Comparison of ENCODE assay signal across 9 mouse cellular contexts in genomic region chr1:79626140-79626539, GRCm38 (mm10). TPM values are rescaled to one million over a fixed set of nuclear protein-coding genes. Genes with fewer than 3 reads are reported as not detected.
DNase-seq lines count a peak whose midpoint lies in the region; ATAC-seq and TF ChIP-seq lines count a peak whose summit lies in the region.
"Had no signal": no experiment of that assay in that cellular context is flagged by ENCODE, and none has a peak within 500 bp of the region (broad histone marks: within the 10 kb centered on the region; RNA-seq: fewer than 3 reads in every experiment).

No protein-coding gene starts in this region.

- no peak for TF ChIP-seq POLR2A in thymus, adult 2 months (IDR thresholded peaks at IDR 0.05; ENCODE audit: control insufficient read depth, extremely low read depth, insufficient read depth, low read length, poor library complexity)

- no peak overlapping the region for H3K9ac ChIP-seq in heart, embryonic 11.5 days (ENCODE audit: low read depth, low read length)
- no peak overlapping the region for H3K9ac ChIP-seq in midbrain, embryonic 14.5 days (replicated peaks; ENCODE audit: low read length)
- H3K9ac ChIP-seq: midbrain, embryonic 12.5 days had no signal

- no peak for TF ChIP-seq CTCF in thymus, adult 2 months (IDR thresholded peaks at IDR 0.05; ENCODE audit: borderline replicate concordance, control insufficient read depth, extremely low read depth, insufficient read depth, low read length, poor library complexity)

- H3K27me3 ChIP-seq in heart, embryonic 11.5 days (ENCODE audit: control insufficient read depth, insufficient read depth, low read length): no peaks in the 10 kb centered on the region
- no peaks in the 10 kb centered on the region for H3K27me3 ChIP-seq in thymus, adult 2 months (ENCODE audit: control insufficient read depth, insufficient read depth, low read length)
- no peaks in the 10 kb centered on the region for H3K27me3 ChIP-seq in midbrain, embryonic 14.5 days (ENCODE audit: control insufficient read depth, insufficient read depth, low read length)
- H3K27me3 ChIP-seq: midbrain, embryonic 12.5 days had no signal

- H3K36me3 ChIP-seq in heart, embryonic 11.5 days (ENCODE audit: control insufficient read depth, insufficient read depth, low read length): no peaks in the 10 kb centered on the region
- H3K36me3 ChIP-seq in thymus, adult 2 months (ENCODE audit: control insufficient read depth, insufficient read depth, low read length): no peaks in the 10 kb centered on the region
- H3K36me3 ChIP-seq in midbrain, embryonic 14.5 days (ENCODE audit: control insufficient read depth, insufficient read depth, low read length): no peaks in the 10 kb centered on the region
- H3K36me3 ChIP-seq: midbrain, embryonic 12.5 days had no signal

- H3K4me1 ChIP-seq in heart, embryonic 11.5 days (ENCODE audit: control insufficient read depth, insufficient read depth, low read length): no peaks in the 10 kb centered on the region
- H3K4me1 ChIP-seq in thymus, adult 2 months (replicated peaks; ENCODE audit: control insufficient read depth, insufficient read depth, low read length): no peaks in the 10 kb centered on the region
- no peaks in the 10 kb centered on the region for H3K4me1 ChIP-seq in midbrain, embryonic 14.5 days (ENCODE audit: control insufficient read depth, insufficient read depth, low read length)
- H3K4me1 ChIP-seq: midbrain, embryonic 12.5 days had no signal

- no peak for ATAC-seq in heart, embryonic 11.5 days (replicated peaks; ENCODE audit: insufficient number of reproducible peaks, low FRiP score, low TSS enrichment)
- ATAC-seq in midbrain, embryonic 14.5 days (ENCODE audit: low FRiP score, low TSS enrichment): no peak

- H3K4me2 ChIP-seq in heart, embryonic 11.5 days: no peak overlapping the region
- no peak overlapping the region for H3K4me2 ChIP-seq in midbrain, embryonic 14.5 days (ENCODE audit: low read length)
- H3K4me2 ChIP-seq: midbrain, embryonic 12.5 days had no signal

- H3K27ac ChIP-seq in heart, embryonic 11.5 days (ENCODE audit: low read depth, low read length): no peak overlapping the region
- H3K27ac ChIP-seq in thymus, adult 2 months (ENCODE audit: control insufficient read depth, insufficient read depth, low read length): no peak overlapping the region
- no peak overlapping the region for H3K27ac ChIP-seq in midbrain, embryonic 14.5 days (replicated peaks; ENCODE audit: low read depth, low read length)
- H3K27ac ChIP-seq: midbrain, embryonic 12.5 days had no signal

- intact Hi-C loops in heart, postnatal 10 days (cut with DNase I): loop anchor here (5.0 kb wide), 1 partner anchor 56 kb away; no protein-coding TSS in a partner anchor

- peak; percentile 6 to 9 for DNase-seq in heart, postnatal 10 days
- DNase-seq in thymus, adult 2 months: peak; percentile 20
- no peak for DNase-seq in thymus, adult 18-20 months
- DNase-seq in kidney, postnatal 10 days: peak; percentile 49
- DNase-seq in thymus, postnatal 36 days: peak; percentile 10 to 25
- no peak for DNase-seq in midbrain, embryonic 14.5 days
- DNase-seq in cerebellum, postnatal 4 days (ENCODE audit: low spot score in 2 of 2): no peak

- 53% methylated on average over 4 of the region's 4 CpGs for WGBS in heart, embryonic 11.5 days (ENCODE audit: insufficient replicate concordance)
- 78% methylated on average over 4 of the region's 4 CpGs for WGBS in thymus, adult 2 months
- WGBS in midbrain, embryonic 14.5 days: 68% methylated on average over 4 of the region's 4 CpGs

- H3K9me3 ChIP-seq in heart, embryonic 11.5 days (replicated peaks; ENCODE audit: control insufficient read depth, low read length): no peaks in the 10 kb centered on the region
- H3K9me3 ChIP-seq in midbrain, embryonic 14.5 days (ENCODE audit: control insufficient read depth, low read length): no peaks in the 10 kb centered on the region
- H3K9me3 ChIP-seq: midbrain, embryonic 12.5 days had no signal

- no peak overlapping the region for H3K4me3 ChIP-seq in heart, embryonic 11.5 days (ENCODE audit: low read depth, low read length)
- H3K4me3 ChIP-seq in thymus, adult 2 months (ENCODE audit: control insufficient read depth, insufficient read depth, low read length): no peak overlapping the region
- no peak overlapping the region for H3K4me3 ChIP-seq in midbrain, embryonic 14.5 days (replicated peaks; ENCODE audit: low read depth, low read length)
- H3K4me3 ChIP-seq: midbrain, embryonic 12.5 days had no signal

RNA-seq across cellular contexts. Expression of gene Ap1s3, which starts 45.6 kb away (rescaled TPM):
- total RNA-seq in heart, postnatal 10 days (2021): 1 to 10 TPM in 1 of 2 experiments, under 1 TPM in 1; 0.87 to 1.1 TPM
- polyA plus RNA-seq in heart, embryonic 11.5 days (2014; fragmentation: Nextera tagmentation; extraction: Ambion mirVana): 0.08 and 0.30 TPM in 2 replicates
- polyA plus RNA-seq in thymus, adult 2 months (2012; rRNA removed): 60.5 and 60.7 TPM in 2 replicates
- polyA plus RNA-seq in midbrain, embryonic 14.5 days (2014; fragmentation: Nextera tagmentation; extraction: Ambion mirVana): 0.38 TPM in 1 of 2 replicates, not detected in the other

Comparison
In these comparisons a context has a peak if more than half of its experiments do, and no peak if none do; other contexts are left out.
1. DNase-seq: peak in heart, postnatal 10 days (2 of 2), thymus, adult 2 months (single experiment), kidney, postnatal 10 days (single experiment) and thymus, postnatal 36 days (2 of 2); none in thymus, adult 18-20 months (0 of 2), midbrain, embryonic 14.5 days (single experiment) and cerebellum, postnatal 4 days (0 of 2).
2. RNA of gene Ap1s3, which starts 45.6 kb away (polyA plus RNA-seq): 60.5 to 60.7 TPM in thymus, adult 2 months; 0.08 to 0.30 TPM in heart, embryonic 11.5 days and 0.38 TPM in midbrain, embryonic 14.5 days; every median in the first group is over 10 times any median in the second.